Mouse (Mus musculus) CD4-positive helper T cell, adult 2 months (primary cell): Measurements from ENCODE around the gene Rnasek.

ENCODE experiments used
- DNase-seq: peaks from one replicate; pipeline ENCODE4 v3.0.0-alpha.2; 2012; ENCODE audit warnings: low read depth, missing footprints, low spot score

The Rnasek gene

GRCm38 (mm10) chr11:70218039-70218438, 21.6 kb downstream of the Rnasek start:
- DNase-seq: no peak

GRCm38 (mm10) chr11:70216103-70216502, 23.5 kb downstream of the Rnasek start:
- no peak for DNase-seq

GRCm38 (mm10) chr11:70215301-70215700, 24.3 kb downstream of the Rnasek start:
- DNase-seq: no peak

GRCm38 (mm10) chr11:70214856-70215209, 24.8 kb downstream of the Rnasek start:
- DNase-seq: no peak

- no peak for DNase-seq
These were observed 25.3 kb downstream of the Rnasek start for GRCm38 (mm10) chr11:70214191-70214855.

- no peak for DNase-seq
These were observed 25.9 kb downstream of the Rnasek start for GRCm38 (mm10) chr11:70213736-70214135.

GRCm38 (mm10) chr11:70212896-70213295, 26.7 kb downstream of the Rnasek start:
- peak; percentile 60 for DNase-seq

GRCm38 (mm10) chr11:70212423-70212822, 27.2 kb downstream of the Rnasek start, which contains the start of gene Slc16a11:
Slc16a11 (plus strand) TSS chr11:70212752.
- DNase-seq: no peak

GRCm38 (mm10) chr11:70211972-70212371, 27.7 kb downstream of the Rnasek start:
- DNase-seq: no peak

GRCm38 (mm10) chr11:70210681-70211080, 29.0 kb downstream of the Rnasek start:
- no peak for DNase-seq

- DNase-seq: no peak
These were observed 30.8 kb downstream of the Rnasek start for GRCm38 (mm10) chr11:70208778-70209388.

- no peak for DNase-seq
These were observed 32.4 kb downstream of the Rnasek start for GRCm38 (mm10) chr11:70207283-70207682.

GRCm38 (mm10) chr11:70206801-70207200, 32.8 kb downstream of the Rnasek start:
- DNase-seq: no peak

- DNase-seq: peak; percentile 69
These were observed 38.0 kb downstream of the Rnasek start for GRCm38 (mm10) chr11:70201691-70202090.

- no peak for DNase-seq
These were observed 39.5 kb downstream of the Rnasek start for GRCm38 (mm10) chr11:70200036-70200608.

- DNase-seq: no peak
These were observed 40.5 kb downstream of the Rnasek start for GRCm38 (mm10) chr11:70199107-70199506.

GRCm38 (mm10) chr11:70198332-70198731, 41.3 kb downstream of the Rnasek start:
- no peak for DNase-seq

GRCm38 (mm10) chr11:70193354-70194285, 46.0 kb downstream of the Rnasek start:
- no peak for DNase-seq

GRCm38 (mm10) chr11:70192157-70192556, 47.5 kb downstream of the Rnasek start:
- DNase-seq: no peak

- DNase-seq: no peak
These were observed 48.5 kb downstream of the Rnasek start for GRCm38 (mm10) chr11:70191188-70191587.

- no peak for DNase-seq
These were observed 50.1 kb downstream of the Rnasek start for GRCm38 (mm10) chr11:70189319-70190134.
